ENCODE assay signal across 8 mouse cellular contexts in the genomic region with DNA sequence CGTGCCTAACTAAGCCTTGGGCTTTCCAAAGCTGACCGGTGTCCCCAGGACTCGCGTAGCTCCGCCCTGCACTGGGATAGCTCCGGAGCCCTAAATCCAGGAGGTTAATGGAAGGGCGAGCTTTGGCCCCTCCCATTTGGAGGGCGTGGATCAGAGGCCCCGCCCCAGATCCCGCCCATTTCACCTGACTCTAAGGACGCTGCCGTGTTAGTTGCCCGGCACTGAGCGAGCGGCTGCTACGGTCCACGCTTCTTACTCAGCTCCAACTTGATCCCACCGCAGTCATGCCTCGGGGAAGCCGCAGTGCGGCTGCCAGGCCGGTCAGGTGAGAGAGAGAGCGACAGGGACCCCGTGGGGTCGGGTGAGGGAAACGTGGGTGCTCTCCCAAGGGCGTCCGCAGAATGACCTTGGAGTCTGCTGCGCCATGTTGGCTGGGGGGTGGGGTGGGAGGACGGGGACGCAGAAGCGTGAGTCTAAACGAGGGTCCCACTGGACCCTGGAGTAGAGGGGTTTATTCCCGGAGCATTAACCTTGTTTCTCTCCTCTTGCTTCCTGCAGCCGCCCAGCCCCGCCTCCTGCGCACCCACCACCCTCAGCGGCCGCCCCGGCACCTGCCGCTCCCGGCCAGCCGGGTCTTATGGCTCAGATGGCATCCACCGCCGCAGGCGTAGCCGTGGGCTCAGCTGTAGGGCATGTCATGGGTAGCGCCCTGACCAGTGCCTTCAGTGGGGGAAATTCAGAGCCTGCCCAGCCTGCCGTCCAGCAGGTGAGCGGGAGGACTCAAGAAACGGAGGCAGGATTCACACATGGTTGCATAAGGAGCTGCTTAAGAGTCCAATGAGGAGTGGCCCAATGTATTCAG. TPM values are rescaled to one million over a fixed set of nuclear protein-coding genes. Genes with fewer than 3 reads are reported as not detected.
A peak's percentile ranks its signal among the peaks of the same experiment; 100 is the strongest.
DNase-seq lines count a peak whose midpoint lies in the region; ATAC-seq and TF ChIP-seq lines count a peak whose summit lies in the region.

TSS of gene Mmp11 (minus strand) at position 817 of the 862 bp plus-strand sequence.

- peaks cover 18% of the 10 kb centered on the region for H3K27me3 ChIP-seq in heart, embryonic 11.5 days (ENCODE audit: control insufficient read depth, insufficient read depth, low read length)
- peaks cover 13% of the 10 kb centered on the region for H3K27me3 ChIP-seq in kidney, embryonic 15.5 days
- no peaks in the 10 kb centered on the region for H3K27me3 ChIP-seq in midbrain, postnatal 0 days (ENCODE audit: insufficient read depth, low read length)

- peak within 1 kb of the TSS; percentile 82 for H3K4me3 ChIP-seq in bone marrow macrophage, adult 2 months (ENCODE audit: insufficient read depth, low read length)
- H3K4me3 ChIP-seq in embryonic fibroblast, embryonic 13.5 days (ENCODE audit: insufficient read depth, low read length): peak within 1 kb of the TSS; percentile 44
- peak within 1 kb of the TSS; percentile 65 for H3K4me3 ChIP-seq in heart, embryonic 11.5 days (ENCODE audit: low read depth, low read length)
- H3K4me3 ChIP-seq in kidney, embryonic 15.5 days (replicated peaks): peak within 1 kb of the TSS; percentile 56
- peak within 1 kb of the TSS; percentile 68 for H3K4me3 ChIP-seq in midbrain, postnatal 0 days (ENCODE audit: low read depth, low read length)

- no peaks in the 10 kb centered on the region for H3K9me3 ChIP-seq in heart, embryonic 11.5 days (replicated peaks; ENCODE audit: control insufficient read depth, low read length)
- H3K9me3 ChIP-seq in kidney, embryonic 15.5 days (replicated peaks): no peaks in the 10 kb centered on the region
- no peaks in the 10 kb centered on the region for H3K9me3 ChIP-seq in midbrain, postnatal 0 days (ENCODE audit: low read length)

- WGBS in heart, embryonic 11.5 days (ENCODE audit: insufficient replicate concordance): 2% methylated on average over 50 of the region's 51 CpGs
- WGBS in kidney, embryonic 15.5 days: 2% methylated on average over 51 of the region's 51 CpGs
- WGBS in midbrain, postnatal 0 days: 1% methylated on average over 46 of the region's 51 CpGs

- H3K36me3 ChIP-seq in heart, embryonic 11.5 days (ENCODE audit: control insufficient read depth, insufficient read depth, low read length): no peaks in the 10 kb centered on the region
- no peaks in the 10 kb centered on the region for H3K36me3 ChIP-seq in kidney, embryonic 15.5 days
- no peaks in the 10 kb centered on the region for H3K36me3 ChIP-seq in midbrain, postnatal 0 days (ENCODE audit: insufficient read depth, low read length)

- peak within 1 kb of the TSS; percentile 67 for H3K4me2 ChIP-seq in heart, embryonic 11.5 days
- H3K4me2 ChIP-seq in kidney, embryonic 15.5 days: peak within 1 kb of the TSS; percentile 66
- H3K4me2 ChIP-seq in midbrain, postnatal 0 days (ENCODE audit: low read depth, low read length, poor library complexity, severe bottlenecking): peak within 1 kb of the TSS; percentile 84

- peak; percentile 76 for ATAC-seq in heart, embryonic 11.5 days (replicated peaks; ENCODE audit: insufficient number of reproducible peaks, low FRiP score, low TSS enrichment)
- ATAC-seq in kidney, embryonic 15.5 days (replicated peaks; ENCODE audit: low FRiP score): peak; percentile 79
- ATAC-seq in midbrain, postnatal 0 days (ENCODE audit: low FRiP score): peak; percentile 57

- no peak for TF ChIP-seq CTCF in bone marrow macrophage, adult 2 months (IDR thresholded peaks at IDR 0.05; ENCODE audit: low read depth, low read length)
- no peak for TF ChIP-seq CTCF in embryonic fibroblast, embryonic 13.5 days (IDR thresholded peaks at IDR 0.05; ENCODE audit: borderline replicate concordance, insufficient read depth, low read length)
- TF ChIP-seq CTCF in midbrain, postnatal 0 days (IDR thresholded peaks at IDR 0.05): no peak

- no peak within 1 kb of the TSS for H3K27ac ChIP-seq in bone marrow macrophage, adult 2 months (ENCODE audit: insufficient read depth, low read depth, low read length)
- no peak within 1 kb of the TSS for H3K27ac ChIP-seq in embryonic fibroblast, embryonic 13.5 days (ENCODE audit: insufficient read depth, low read length)
- peak within 1 kb of the TSS; percentile 73 for H3K27ac ChIP-seq in heart, embryonic 11.5 days (ENCODE audit: low read depth, low read length)
- peak within 1 kb of the TSS; percentile 76 for H3K27ac ChIP-seq in kidney, embryonic 15.5 days
- H3K27ac ChIP-seq in midbrain, postnatal 0 days (ENCODE audit: low read depth, low read length): peak within 1 kb of the TSS; percentile 69

- H3K9ac ChIP-seq in heart, embryonic 11.5 days (ENCODE audit: low read depth, low read length): peak within 1 kb of the TSS; percentile 83
- peak within 1 kb of the TSS; percentile 42 for H3K9ac ChIP-seq in kidney, embryonic 15.5 days
- H3K9ac ChIP-seq in midbrain, postnatal 0 days (replicated peaks; ENCODE audit: low read length, poor library complexity, severe bottlenecking): peak within 1 kb of the TSS; percentile 77

- TF ChIP-seq POLR2A in bone marrow macrophage, adult 2 months (IDR thresholded peaks at IDR 0.05; ENCODE audit: borderline replicate concordance, low read depth, low read length): no peak
- 0 out of 2 replicates have a peak, but pooled peaks have one; percentile 36 for TF ChIP-seq POLR2A in embryonic fibroblast, embryonic 13.5 days (IDR thresholded peaks at IDR 0.05; ENCODE audit: low read depth, low read length)

- H3K4me1 ChIP-seq in bone marrow macrophage, adult 2 months (ENCODE audit: control insufficient read depth, insufficient read depth, low read length): peaks cover 4% of the 10 kb centered on the region
- H3K4me1 ChIP-seq in embryonic fibroblast, embryonic 13.5 days (ENCODE audit: control insufficient read depth, insufficient read depth, low read length): peaks cover 5% of the 10 kb centered on the region
- peaks cover 20% of the 10 kb centered on the region for H3K4me1 ChIP-seq in heart, embryonic 11.5 days (ENCODE audit: control insufficient read depth, insufficient read depth, low read length)
- peaks cover 64% of the 10 kb centered on the region for H3K4me1 ChIP-seq in kidney, embryonic 15.5 days
- H3K4me1 ChIP-seq in midbrain, postnatal 0 days (ENCODE audit: insufficient read depth, low read length): no peaks in the 10 kb centered on the region

- DNase-seq in CD4-positive helper T cell, adult 2 months (ENCODE audit: low read depth, low spot score): peak; percentile 88
- DNase-seq in liver: peak; percentile 94
- peak; percentile 83 for DNase-seq in midbrain, postnatal 0 days (ENCODE audit: low spot score)
- peak; percentile 58 to 66 for DNase-seq in spleen, postnatal 36 days (ENCODE audit: low spot score in 2 of 2)

RNA-seq across cellular contexts. Expression of gene Mmp11, which starts in this region (rescaled TPM):
- 0.59 and 0.72 TPM in 2 replicates for polyA plus RNA-seq in bone marrow macrophage, adult 2 months (2012; ENCODE audit: insufficient read depth, insufficient read length, missing spikeins)
- 69.2 and 71.0 TPM in 2 replicates for polyA plus RNA-seq in embryonic fibroblast, embryonic 13.5 days (2011; ENCODE audit: insufficient read length, low read depth, missing spikeins)
- polyA plus RNA-seq in heart, embryonic 11.5 days (2014; fragmentation: Nextera tagmentation; extraction: Ambion mirVana): 17.5 and 26.0 TPM in 2 replicates
- 48.2 and 57.3 TPM in 2 replicates for polyA plus RNA-seq in kidney, embryonic 15.5 days (2015; fragmentation: Nextera tagmentation; extraction: Ambion mirVana)
- 6.8 and 11.5 TPM in 2 replicates for total RNA-seq in midbrain, postnatal 0 days (2014; rRNA removed)
- 6.6 and 8.1 TPM in 2 replicates for polyA plus RNA-seq in midbrain, postnatal 0 days (2015; fragmentation: Nextera tagmentation; extraction: Ambion mirVana)

Comparison
In these comparisons a context has a peak if more than half of its experiments do, and no peak if none do; other contexts are left out.
1. H3K27ac ChIP-seq: peak in heart, embryonic 11.5 days (single experiment), kidney, embryonic 15.5 days (single experiment) and midbrain, postnatal 0 days (single experiment); none in bone marrow macrophage, adult 2 months (single experiment) and embryonic fibroblast, embryonic 13.5 days (single experiment).
2. Peak in every context shown above with its lines, with median percentiles within 50 percentile points of each other: DNase-seq, H3K4me3 ChIP-seq, ATAC-seq, H3K4me2 ChIP-seq and H3K9ac ChIP-seq.